Mouse (Mus musculus) stomach, postnatal 0 days (tissue): ENCODE data around the gene Cep97. TPM values are rescaled to one million over a fixed set of nuclear protein-coding genes. Genes with fewer than 3 reads are reported as not detected.
A peak's percentile ranks its signal among the peaks of the same experiment; 100 is the strongest.

ENCODE experiments used
- ATAC-seq: fragments of 200-750 bp; cut with Nextera tagmentation; 2 replicates; pipeline ENCODE4 v1.8.0; 2017; ENCODE audit not compliant: low FRiP score, low TSS enrichment
- DNase-seq: peaks from one replicate; pipeline ENCODE4 v3.0.0-alpha.2; 2016; ENCODE audit warnings: low spot score
- H3K27ac ChIP-seq: fragments of 300-500 bp; sonication (generic); replicated peaks from 2 replicates; pipeline ENCODE4 v1.5.1; 2014; ENCODE audit warnings: mild to moderate bottlenecking, control low read depth
- H3K27me3 ChIP-seq: fragments of 300-500 bp; sonication (generic); 2 replicates; pipeline ENCODE4 v1.6.1; 2014; ENCODE audit warnings: low read length; ENCODE audit not compliant: control insufficient read depth, insufficient read depth
- H3K36me3 ChIP-seq: fragments of 300-500 bp; sonication (generic); 2 replicates; pipeline ENCODE4 v1.6.1; 2014; ENCODE audit warnings: low read length, mixed read lengths; ENCODE audit not compliant: control insufficient read depth, insufficient read depth
- H3K4me1 ChIP-seq: fragments of 300-500 bp; sonication (generic); replicated peaks from 2 replicates; pipeline ENCODE4 v1.6.1; 2014; ENCODE audit warnings: antibody characterized with exemption; ENCODE audit not compliant: control insufficient read depth, insufficient read depth
- H3K4me2 ChIP-seq: fragments of 300-500 bp; sonication (generic); replicated peaks from 2 replicates; pipeline ENCODE4 v1.6.1; 2014; ENCODE audit warnings: low read depth, mild to moderate bottlenecking, control low read depth, moderate library complexity
- H3K4me3 ChIP-seq: fragments of 300-500 bp; sonication (generic); 2 replicates; pipeline ENCODE4 v1.5.1; 2014; ENCODE audit warnings: low read depth, low read length, control low read depth
- H3K9ac ChIP-seq: fragments of 300-500 bp; sonication (generic); 2 replicates; pipeline ENCODE4 v1.6.1; 2014; ENCODE audit warnings: mild to moderate bottlenecking, low read length, control low read depth, mixed read lengths
- H3K9me3 ChIP-seq: fragments of 300-500 bp; sonication (generic); 2 replicates; pipeline ENCODE4 v1.6.1; 2016; ENCODE audit warnings: low read length; ENCODE audit not compliant: control insufficient read depth
- CTCF ChIP-seq: IDR thresholded peaks from 2 replicates; pipeline ENCODE4 v1.5.1; 2016; ENCODE audit warnings: antibody characterized with exemption, low read depth, mild to moderate bottlenecking, moderate library complexity
- EP300 ChIP-seq: optimal IDR thresholded peaks from 2 replicates; pipeline ENCODE3; 2016; ENCODE audit warnings: antibody characterized with exemption
- WGBS: fragments of 180-500 bp; shearing (Covaris S2); extraction: QIAGEN DNeasy Blood & Tissue Kit; methylation state at CpG from one replicate; pipeline ENCODE4 v1.1.7; 2014; 5-methylcytosine and 5-hydroxymethylcytosine counted together
- polyA plus RNA-seq: library from polyadenylated mRNA; unstranded; fragments of >200 nt; fragmentation: Nextera tagmentation; extraction: Ambion mirVana; gene quantifications from 2 replicates; pipeline ENCODE4 v1.2.1, GENCODE M21; 2015

Cep97 gene
- polyA plus RNA-seq, 1 experiment from 2014 or later = 2.6 TPM

DNA sequence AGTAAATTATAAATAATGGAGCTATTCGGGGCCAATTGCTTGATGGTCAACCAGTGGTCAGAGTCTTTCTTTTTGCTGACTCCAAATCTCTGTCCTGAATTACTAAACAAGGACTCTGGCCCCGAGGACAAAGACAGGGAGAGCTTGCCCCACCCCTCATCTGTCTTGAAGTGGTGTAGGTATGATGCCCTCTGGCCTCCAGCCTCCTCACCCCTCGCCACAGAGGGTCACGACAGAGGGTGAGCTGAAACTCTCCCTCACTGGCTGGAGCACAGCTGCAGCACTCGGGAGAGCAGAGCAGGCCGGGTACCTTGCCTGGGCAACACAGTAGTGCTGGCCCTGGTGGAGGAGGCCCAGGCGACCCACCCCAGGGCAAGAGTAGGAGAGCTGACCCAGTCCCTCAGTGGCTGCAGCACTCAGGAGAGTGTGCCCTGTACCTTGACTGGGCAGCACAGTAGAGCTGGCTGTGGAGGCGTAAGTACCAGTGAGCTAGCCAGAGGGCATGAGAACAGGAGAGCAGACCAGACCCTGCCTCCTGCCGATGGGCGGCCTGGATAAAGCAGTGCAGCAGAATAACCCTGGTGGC lies 24.4 kb downstream of the Cep97 start:
- WGBS = 86% methylated on average over 10 of the region's 10 CpGs
- TF ChIP-seq EP300 (no peak), CTCF (no peak)
- H3K27ac ChIP-seq = no peak overlapping the region

DNA sequence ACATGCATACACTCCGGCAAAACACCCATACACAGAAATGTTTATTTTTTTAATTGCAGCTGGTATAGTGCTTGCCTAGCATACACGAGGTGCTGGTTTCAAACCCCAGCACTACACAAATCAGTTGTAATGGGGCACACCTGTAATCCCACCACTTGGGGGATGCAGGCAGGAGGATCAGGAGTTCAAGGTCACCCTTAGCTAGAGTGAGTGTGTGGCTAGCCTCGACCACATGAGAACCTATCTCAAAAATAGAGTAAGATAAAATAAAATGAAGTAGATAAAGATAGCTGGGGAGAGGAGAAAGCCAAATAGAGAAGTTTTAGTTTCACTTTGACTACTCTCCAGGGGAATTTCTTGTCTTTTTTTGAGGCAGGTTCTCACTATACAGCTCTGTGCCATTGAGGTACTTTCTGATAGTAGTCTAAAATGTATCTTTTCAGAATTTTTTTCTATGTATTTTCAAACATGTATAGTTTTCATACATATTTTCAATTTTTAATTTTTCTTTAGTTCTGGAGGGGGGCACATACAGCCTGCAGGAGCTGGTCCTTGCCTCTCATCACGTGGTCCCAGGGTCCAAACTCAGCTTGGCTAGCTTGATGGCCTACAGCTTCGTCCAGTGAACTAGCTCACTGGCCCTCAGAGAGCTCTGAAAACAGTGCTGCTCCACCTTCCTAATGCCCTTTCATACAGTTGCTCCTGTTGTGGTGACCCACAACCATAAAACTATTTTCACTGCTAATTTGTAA lies 27.6 kb downstream of the Cep97 start:
- H3K36me3 ChIP-seq = peaks cover 3% of the 10 kb centered on the region; the same call in 1 of the 2 replicates
- ATAC-seq (no peak), DNase-seq (no peak)
- no peaks in the 10 kb centered on the region for H3K9me3 ChIP-seq
- no peak overlapping the region for H3K9ac ChIP-seq
- H3K27ac ChIP-seq = no peak overlapping the region
- no peaks in the 10 kb centered on the region for H3K4me1 ChIP-seq
- WGBS = 90% methylated on average over 5 of the region's 5 CpGs
- H3K4me3 ChIP-seq = no peak overlapping the region
- H3K4me2 ChIP-seq = no peak overlapping the region
- no peaks in the 10 kb centered on the region for H3K27me3 ChIP-seq
- no peak for TF ChIP-seq EP300
- no peak for TF ChIP-seq CTCF

More for the DNA sequence above, 24.4 kb downstream of the Cep97 start:
- Histone ChIP-seq H3K4me1 (no peaks in the 10 kb centered on the region), H3K4me2 (no peak overlapping the region), H3K9me3 (no peaks in the 10 kb centered on the region), H3K9ac (no peak overlapping the region), H3K4me3 (no peak overlapping the region), H3K36me3 (peaks cover 3% of the 10 kb centered on the region; the same call in 1 of the 2 replicates), H3K27me3 (no peaks in the 10 kb centered on the region)
- ATAC-seq = no peak
- no peak for DNase-seq

DNA sequence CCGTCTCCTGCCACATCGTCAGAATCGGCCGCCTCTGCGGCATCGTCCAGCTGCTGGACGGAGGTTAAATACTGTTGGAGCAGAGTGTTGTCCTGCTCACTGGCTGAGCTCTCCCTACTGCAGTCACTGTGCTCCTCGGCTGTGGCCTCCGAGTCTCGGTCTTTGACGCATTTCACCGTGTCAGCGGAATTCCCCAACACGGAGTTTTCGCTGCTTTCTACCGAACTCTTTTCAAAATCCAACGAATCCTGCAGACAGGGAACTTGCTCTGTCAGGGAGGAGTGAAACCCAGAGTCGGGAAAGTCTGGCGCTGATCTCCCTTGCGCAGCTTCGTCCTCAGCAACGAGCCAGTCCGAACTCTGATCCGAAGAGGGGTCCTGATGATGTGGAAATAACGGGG lies 29.3 kb downstream of the Cep97 start:
- Histone ChIP-seq H3K27ac (no peak overlapping the region), H3K4me3 (no peak overlapping the region), H3K27me3 (no peaks in the 10 kb centered on the region), H3K4me1 (no peaks in the 10 kb centered on the region), H3K9ac (no peak overlapping the region), H3K36me3 (no peaks in the 10 kb centered on the region; the same call in 1 of the 2 replicates), H3K4me2 (no peak overlapping the region), H3K9me3 (no peaks in the 10 kb centered on the region)
- no peak for DNase-seq
- no peak for ATAC-seq
- no peak for TF ChIP-seq CTCF
- TF ChIP-seq EP300 = no peak
- WGBS = 89% methylated on average over 25 of the region's 25 CpGs

DNA sequence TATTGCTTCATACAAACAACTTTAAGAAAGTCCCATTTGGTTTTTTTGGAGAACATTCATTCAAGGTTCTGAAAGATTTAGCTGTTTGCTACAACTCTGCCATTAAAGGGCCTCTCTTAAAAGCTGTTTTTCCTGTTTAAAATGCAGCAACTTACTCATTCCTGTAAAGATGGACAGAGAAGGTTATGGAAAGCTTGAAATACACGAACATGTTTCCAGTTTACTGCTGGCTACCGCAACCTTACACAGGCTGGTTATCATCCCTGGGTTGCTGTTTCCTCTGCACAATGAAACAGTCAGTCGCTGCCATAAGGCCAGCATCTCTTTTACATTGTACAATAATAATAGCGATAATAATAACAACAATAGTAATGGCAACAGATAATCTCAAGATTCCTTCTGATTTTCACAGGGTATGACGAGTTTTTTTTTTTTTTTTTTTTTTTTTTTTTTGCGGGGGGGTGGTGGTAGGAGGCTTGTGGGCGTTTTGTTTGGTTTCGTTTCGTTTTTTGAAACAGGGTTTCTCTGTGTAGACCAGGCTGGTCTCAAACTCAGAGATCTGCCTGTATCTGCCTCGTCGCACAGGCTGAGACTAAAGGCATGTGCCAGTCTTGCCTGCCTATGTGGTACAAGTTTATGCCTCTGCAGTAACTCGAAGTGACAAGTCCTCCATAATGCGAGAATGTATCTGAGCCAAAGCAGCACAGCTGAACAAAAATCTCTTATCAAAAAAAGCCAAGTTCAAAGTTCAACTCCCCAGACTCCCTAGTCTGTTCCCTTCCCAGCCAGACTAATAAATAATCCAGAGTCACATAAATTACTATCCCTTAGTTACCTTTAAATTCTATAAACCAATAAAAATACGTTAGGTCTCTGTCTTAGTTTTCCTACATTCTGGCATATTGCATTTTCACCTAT lies 32.6 kb downstream of the Cep97 start:
- Histone ChIP-seq H3K27me3 (no peaks in the 10 kb centered on the region), H3K4me3 (no peak overlapping the region), H3K4me2 (no peak overlapping the region), H3K27ac (no peak overlapping the region), H3K9ac (no peak overlapping the region), H3K4me1 (no peaks in the 10 kb centered on the region), H3K36me3 (no peaks in the 10 kb centered on the region; the same call in 1 of the 2 replicates), H3K9me3 (no peaks in the 10 kb centered on the region)
- DNase-seq (no peak), ATAC-seq (no peak)
- WGBS = 87% methylated on average over 14 of the region's 14 CpGs
- TF ChIP-seq CTCF (no peak), EP300 (no peak)

DNA sequence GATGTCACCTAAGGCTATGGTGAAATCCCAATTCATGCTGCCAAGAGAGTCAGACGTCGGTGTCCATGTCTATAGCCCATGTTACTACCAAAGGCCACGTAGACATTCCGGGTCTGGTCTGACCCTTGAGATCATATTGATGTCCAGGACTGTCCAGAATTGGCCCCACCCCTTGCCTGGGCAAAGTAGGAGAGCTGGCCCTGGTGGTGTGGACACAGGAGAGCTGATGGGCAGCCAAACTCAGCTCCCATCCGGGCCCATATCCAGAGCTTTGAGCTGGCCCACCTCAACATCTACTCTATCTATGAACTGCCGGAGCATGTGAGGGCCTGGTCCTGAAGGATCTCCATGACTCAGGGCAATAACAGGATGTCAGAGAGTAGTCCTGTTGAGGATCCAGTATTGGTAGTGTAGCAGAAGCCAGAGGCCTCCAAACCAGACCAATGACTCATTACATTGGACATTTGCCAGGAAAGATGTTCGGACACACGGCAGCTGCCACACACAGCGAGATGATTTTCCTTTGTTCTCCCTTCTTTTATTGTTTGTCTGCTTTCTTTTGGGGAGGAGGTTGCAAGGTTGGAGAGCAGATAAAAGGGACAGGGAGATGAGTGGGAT lies 36.2 kb downstream of the Cep97 start:
- Histone ChIP-seq H3K36me3 (no peaks in the 10 kb centered on the region), H3K4me1 (0 out of 2 replicates have a peak, but pooled peaks cover 2% of the 10 kb centered on the region), H3K9ac (no peak overlapping the region), H3K4me2 (no peak overlapping the region), H3K4me3 (no peak overlapping the region), H3K9me3 (no peaks in the 10 kb centered on the region), H3K27me3 (no peaks in the 10 kb centered on the region), H3K27ac (no peak overlapping the region)
- no peak for DNase-seq
- TF ChIP-seq EP300 = no peak
- no peak for TF ChIP-seq CTCF
- WGBS = 63% methylated on average over 9 of the region's 9 CpGs
- ATAC-seq = 0 out of 2 replicates have a peak, but pooled peaks have one; percentile 27
